Mouse (Mus musculus) small intestine, adult 2 months (tissue): ENCODE data around the gene Lix1. TPM values are rescaled to one million over a fixed set of nuclear protein-coding genes. Genes with fewer than 3 reads are reported as not detected.

Experiments
- H3K27ac ChIP-seq: fragments of 200-500 bp; 2 replicates; pipeline ENCODE4 v1.5.1; 2012; ENCODE audit warnings: low read depth, low read length, control low read depth, inconsistent platforms; ENCODE audit not compliant: insufficient read depth
- H3K27me3 ChIP-seq: fragments of 200-500 bp; 2 replicates; pipeline ENCODE4 v1.6.1; 2012; ENCODE audit warnings: mild to moderate bottlenecking, moderate library complexity, low read length, inconsistent platforms; ENCODE audit not compliant: control insufficient read depth, insufficient read depth
- H3K36me3 ChIP-seq: fragments of 200-500 bp; 2 replicates; pipeline ENCODE4 v1.6.1; 2012; ENCODE audit warnings: mild to moderate bottlenecking, low read length, control low read depth, inconsistent platforms; ENCODE audit not compliant: control insufficient read depth, insufficient read depth
- H3K4me1 ChIP-seq: fragments of 200-500 bp; 2 replicates; pipeline ENCODE4 v1.6.1; 2012; ENCODE audit warnings: low read length, inconsistent platforms, mixed read lengths; ENCODE audit not compliant: control insufficient read depth, insufficient read depth, insufficient read length
- H3K4me3 ChIP-seq: fragments of 200-500 bp; 2 replicates; pipeline ENCODE4 v1.5.1; 2012; ENCODE audit warnings: low read depth, mild to moderate bottlenecking, control low read depth, inconsistent platforms, low read length, moderate library complexity
- CTCF ChIP-seq: fragments of 200-500 bp; IDR thresholded peaks from 2 replicates; pipeline ENCODE4 v1.5.1; 2012; ENCODE audit warnings: low read depth, mild to moderate bottlenecking, control low read depth, inconsistent platforms, low read length, moderate library complexity, mixed read lengths; ENCODE audit not compliant: insufficient replicate concordance, insufficient read length; ENCODE audit errors: extremely low read depth
- POLR2A ChIP-seq: fragments of 200-500 bp; IDR thresholded peaks from 2 replicates; pipeline ENCODE4 v1.6.1; 2012; ENCODE audit warnings: low read depth, mild to moderate bottlenecking, control low read depth, inconsistent platforms, low read length, moderate library complexity
- WGBS: fragments of 180-500 bp; shearing (Covaris S2); methylation state at CpG from one replicate; pipeline ENCODE4 v1.1.7; 2018; 5-methylcytosine and 5-hydroxymethylcytosine counted together
- polyA plus RNA-seq: library from polyadenylated mRNA; depleted of rRNA; stranded (reverse); fragments of >200 nt; gene quantifications from 2 replicates; pipeline ENCODE4 v1.2.3, GENCODE M21; 2012

Gene Lix1
- polyA plus RNA-seq, 1 experiment, result not detected

DNA sequence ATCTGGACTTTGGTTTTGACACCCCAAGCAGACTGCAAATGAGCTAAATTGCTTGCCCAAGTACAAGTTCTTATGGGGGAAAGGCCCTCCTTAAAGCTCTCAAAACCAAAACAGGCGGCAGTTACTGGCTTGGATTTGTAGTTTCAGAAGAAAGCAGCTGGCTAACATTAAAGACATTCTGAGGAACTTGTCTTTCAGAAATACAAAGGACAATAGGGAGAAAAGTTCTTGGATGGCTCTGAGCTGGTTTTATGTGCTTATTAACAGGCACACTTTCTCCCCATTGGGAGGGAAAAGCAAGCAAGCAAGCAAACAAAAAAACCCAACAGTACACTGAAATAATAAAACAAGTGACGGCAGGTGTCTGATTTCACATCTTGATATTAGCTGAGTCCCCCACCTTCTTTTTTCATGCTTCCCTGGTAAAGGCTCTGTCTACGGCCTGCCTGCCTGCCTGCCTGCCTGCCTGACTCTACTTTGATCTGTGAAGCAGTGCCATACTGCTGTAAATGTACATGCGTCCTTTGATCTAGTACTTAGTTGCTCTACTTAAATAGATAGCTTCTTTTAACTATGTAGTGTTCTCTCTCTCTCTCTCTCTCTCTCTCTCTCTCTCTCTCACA is 39.5 kb downstream of the Lix1 start:
- no peaks in the 10 kb centered on the region for H3K4me1 ChIP-seq
- WGBS, result 56% methylated on average over 4 of the region's 4 CpGs
- no peak overlapping the region for H3K27ac ChIP-seq
- no peaks in the 10 kb centered on the region for H3K27me3 ChIP-seq
- TF ChIP-seq CTCF (no peak), POLR2A (no peak)
- no peak overlapping the region for H3K4me3 ChIP-seq
- no peaks in the 10 kb centered on the region for H3K36me3 ChIP-seq

DNA sequence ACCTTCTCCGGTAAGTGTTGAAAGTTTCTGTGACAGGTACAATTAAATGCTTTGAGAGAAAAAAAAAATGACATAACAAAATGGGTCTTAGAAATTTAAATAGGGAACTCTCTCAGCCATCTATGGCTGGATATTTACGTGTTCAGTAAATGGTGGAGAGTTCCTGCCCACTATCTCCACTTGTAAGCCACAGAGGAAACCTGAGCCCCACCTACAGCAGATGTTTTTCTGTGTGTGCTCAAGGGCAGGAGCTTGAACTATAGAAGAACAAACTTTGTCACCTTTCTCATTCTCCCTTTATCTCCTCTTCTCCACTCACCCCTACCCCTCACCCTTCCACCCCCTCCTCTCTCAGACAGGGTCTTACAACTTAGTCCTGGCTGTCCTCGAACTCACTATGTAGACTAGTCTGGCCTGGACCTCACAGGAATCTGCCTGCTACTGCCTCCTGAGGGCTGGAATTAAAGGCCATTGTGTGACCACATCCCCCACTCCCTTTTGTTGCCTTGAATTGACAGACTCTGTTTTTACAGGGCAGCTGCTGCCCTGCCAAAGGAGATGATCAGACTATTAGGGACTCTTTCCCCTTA is 41.9 kb downstream of the Lix1 start:
- no peak overlapping the region for H3K4me3 ChIP-seq
- H3K27ac ChIP-seq, result no peak overlapping the region

DNA sequence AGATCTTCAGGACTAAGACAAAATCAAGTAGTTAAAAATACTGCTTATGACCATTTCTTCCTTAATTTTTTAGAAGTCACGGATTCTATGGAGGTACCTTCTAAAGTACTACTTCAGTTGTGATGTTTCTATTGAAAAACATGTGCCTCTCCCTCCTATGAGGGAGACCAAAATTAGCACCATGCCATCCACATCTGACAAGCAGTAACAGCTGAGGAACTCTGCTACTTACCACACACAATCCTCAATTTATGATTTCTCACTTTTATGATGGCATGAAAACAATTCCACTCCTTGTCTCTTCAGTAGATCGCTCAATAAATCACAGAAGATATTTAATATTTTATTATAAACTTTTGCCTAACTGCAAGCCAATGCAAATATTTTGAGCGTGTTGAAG is 44.2 kb downstream of the Lix1 start:
- Histone ChIP-seq H3K27ac (no peak overlapping the region), H3K27me3 (no peaks in the 10 kb centered on the region), H3K36me3 (no peaks in the 10 kb centered on the region), H3K4me3 (no peak overlapping the region), H3K4me1 (no peaks in the 10 kb centered on the region)
- WGBS, result 86% methylated on average over 3 of the region's 3 CpGs
- TF ChIP-seq CTCF (no peak), POLR2A (no peak)

More for the DNA sequence above, 41.9 kb downstream of the Lix1 start:
- TF ChIP-seq CTCF (no peak), POLR2A (no peak)
- no peaks in the 10 kb centered on the region for H3K27me3 ChIP-seq
- 69% methylated on average over 3 of the region's 3 CpGs for WGBS
- H3K4me1 ChIP-seq, result no peaks in the 10 kb centered on the region
- no peaks in the 10 kb centered on the region for H3K36me3 ChIP-seq

- Histone ChIP-seq H3K4me1 (no peaks in the 10 kb centered on the region), H3K36me3 (no peaks in the 10 kb centered on the region), H3K4me3 (no peak overlapping the region), H3K27me3 (no peaks in the 10 kb centered on the region), H3K27ac (no peak overlapping the region)
- no peak for TF ChIP-seq CTCF
- no peak for TF ChIP-seq POLR2A
- 80% methylated on average over 5 of the region's 5 CpGs for WGBS
Observed at GRCm38 (mm10) chr17:17447821-17448220, 45.3 kb downstream of the Lix1 start.

GRCm38 (mm10) chr17:17448737-17449440 is 46.4 kb downstream of the Lix1 start:
- TF ChIP-seq POLR2A (no peak), CTCF (no peak)
- WGBS, result 9% methylated on average over 17 of the region's 17 CpGs
- Histone ChIP-seq H3K27me3 (no peaks in the 10 kb centered on the region), H3K27ac (no peak overlapping the region; the same call in 1 of the 2 replicates), H3K4me3 (peak overlapping the region; percentile 43), H3K4me1 (no peaks in the 10 kb centered on the region), H3K36me3 (no peaks in the 10 kb centered on the region)

- H3K4me1 ChIP-seq, result no peaks in the 10 kb centered on the region
- H3K36me3 ChIP-seq, result no peaks in the 10 kb centered on the region
- H3K27ac ChIP-seq, result no peak overlapping the region
- H3K4me3 ChIP-seq, result no peak overlapping the region
- TF ChIP-seq POLR2A, result no peak
- no peak for TF ChIP-seq CTCF
- WGBS, result 45% methylated on average over 5 of the region's 5 CpGs
- H3K27me3 ChIP-seq, result no peaks in the 10 kb centered on the region
Observed at GRCm38 (mm10) chr17:17449441-17449770, 46.9 kb downstream of the Lix1 start.

- WGBS, result 78% methylated on average over 1 of the region's 1 CpGs
- H3K4me3 ChIP-seq, result no peak overlapping the region
- TF ChIP-seq POLR2A, result no peak
- no peak for TF ChIP-seq CTCF
- H3K4me1 ChIP-seq, result no peaks in the 10 kb centered on the region
- no peaks in the 10 kb centered on the region for H3K27me3 ChIP-seq
- H3K27ac ChIP-seq, result no peak overlapping the region
- H3K36me3 ChIP-seq, result no peaks in the 10 kb centered on the region
Observed at GRCm38 (mm10) chr17:17451102-17451501, 48.6 kb downstream of the Lix1 start.

GRCm38 (mm10) chr17:17452617-17453016 is 50.1 kb downstream of the Lix1 start:
- WGBS, result 82% methylated on average over 3 of the region's 3 CpGs
- H3K4me3 ChIP-seq, result no peak overlapping the region
- no peaks in the 10 kb centered on the region for H3K27me3 ChIP-seq
- no peak overlapping the region for H3K27ac ChIP-seq
- no peaks in the 10 kb centered on the region for H3K36me3 ChIP-seq
- H3K4me1 ChIP-seq, result no peaks in the 10 kb centered on the region
- TF ChIP-seq POLR2A (no peak), CTCF (no peak)
